Mouse (Mus musculus) neural tube, embryonic 15.5 days (tissue): Measurements from ENCODE around the gene Egf. TPM values are rescaled to one million over a fixed set of nuclear protein-coding genes. Genes with fewer than 3 reads are reported as not detected.
A peak's percentile ranks its signal among the peaks of the same experiment; 100 is the strongest.

Experiments used
- ATAC-seq: fragments of 200-750 bp; cut with Nextera tagmentation; 2 replicates; pipeline ENCODE4 v1.8.0; 2017; ENCODE audit warnings: mild to moderate bottlenecking, moderate TSS enrichment, moderate library complexity; ENCODE audit not compliant: low FRiP score
- H3K27ac ChIP-seq: fragments of 300-500 bp; sonication (generic); replicated peaks from 2 replicates; pipeline ENCODE4 v1.5.1; 2015; ENCODE audit warnings: mild to moderate bottlenecking, inconsistent platforms
- H3K27me3 ChIP-seq: fragments of 300-500 bp; sonication (generic); replicated peaks from 2 replicates; pipeline ENCODE4 v1.6.1; 2015; ENCODE audit warnings: inconsistent platforms
- H3K36me3 ChIP-seq: fragments of 300-500 bp; sonication (generic); 2 replicates; pipeline ENCODE4 v1.6.1; 2015; ENCODE audit warnings: inconsistent platforms
- H3K4me1 ChIP-seq: fragments of 300-500 bp; sonication (generic); 2 replicates; pipeline ENCODE4 v1.6.1; 2015; ENCODE audit warnings: inconsistent platforms
- H3K4me2 ChIP-seq: fragments of 300-500 bp; sonication (generic); 2 replicates; pipeline ENCODE4 v1.6.1; 2015; ENCODE audit warnings: inconsistent platforms, mild to moderate bottlenecking, moderate library complexity
- H3K4me3 ChIP-seq: fragments of 300-500 bp; sonication (generic); replicated peaks from 2 replicates; pipeline ENCODE4 v1.5.1; 2015; ENCODE audit warnings: mild to moderate bottlenecking, inconsistent platforms
- H3K9ac ChIP-seq: fragments of 300-500 bp; sonication (generic); replicated peaks from 2 replicates; pipeline ENCODE4 v1.6.1; 2015; ENCODE audit warnings: mild to moderate bottlenecking, inconsistent platforms
- H3K9me3 ChIP-seq: fragments of 300-500 bp; sonication (generic); replicated peaks from 2 replicates; pipeline ENCODE4 v1.6.1; 2016; ENCODE audit warnings: inconsistent platforms
- WGBS: fragments of 180-500 bp; shearing (Covaris S2); methylation state at CpG from one replicate; pipeline ENCODE4 v1.1.7; 2015; ENCODE audit warnings: mixed read lengths; 5-methylcytosine and 5-hydroxymethylcytosine counted together
- polyA plus RNA-seq: library from polyadenylated mRNA; unstranded; fragments of >200 nt; fragmentation: Nextera tagmentation; extraction: Ambion mirVana; gene quantifications from 2 replicates; pipeline ENCODE4 v1.2.1, GENCODE M21; 2015

The Egf gene
- polyA plus RNA-seq, 1 experiment from 2014 or later: 1.6 TPM

DNA sequence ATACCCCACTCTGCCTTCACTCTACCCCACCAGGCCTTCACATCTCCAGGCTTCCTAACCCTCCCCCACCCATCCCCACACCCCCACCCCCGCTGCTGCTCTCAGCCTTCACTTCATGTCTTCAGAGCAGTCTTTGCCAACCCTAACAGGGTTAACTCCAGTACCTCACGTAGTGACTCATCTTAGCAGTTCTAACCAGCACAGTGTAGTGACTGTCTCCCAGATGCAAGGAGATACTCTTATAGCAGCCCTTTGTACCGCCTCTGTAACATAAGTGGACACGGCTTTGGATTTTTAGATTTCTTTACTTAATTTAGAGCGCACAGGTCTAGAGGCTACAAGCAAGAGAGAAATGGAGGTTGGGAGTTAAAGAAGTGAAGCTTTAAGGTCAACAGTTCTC lies 106.5 kb downstream of the Egf start:
- ATAC-seq: no peak
- H3K9me3 ChIP-seq: no peaks in the 10 kb centered on the region
- no peak overlapping the region for H3K4me3 ChIP-seq
- no peaks in the 10 kb centered on the region for H3K36me3 ChIP-seq
- no peaks in the 10 kb centered on the region for H3K27me3 ChIP-seq
- H3K27ac ChIP-seq: no peak overlapping the region
- no peak overlapping the region for H3K4me2 ChIP-seq
- H3K4me1 ChIP-seq: peaks cover 12% of the 10 kb centered on the region; the same call in 1 of the 2 replicates
- WGBS: 84% methylated on average over 5 of the region's 5 CpGs
- H3K9ac ChIP-seq: no peak overlapping the region

DNA sequence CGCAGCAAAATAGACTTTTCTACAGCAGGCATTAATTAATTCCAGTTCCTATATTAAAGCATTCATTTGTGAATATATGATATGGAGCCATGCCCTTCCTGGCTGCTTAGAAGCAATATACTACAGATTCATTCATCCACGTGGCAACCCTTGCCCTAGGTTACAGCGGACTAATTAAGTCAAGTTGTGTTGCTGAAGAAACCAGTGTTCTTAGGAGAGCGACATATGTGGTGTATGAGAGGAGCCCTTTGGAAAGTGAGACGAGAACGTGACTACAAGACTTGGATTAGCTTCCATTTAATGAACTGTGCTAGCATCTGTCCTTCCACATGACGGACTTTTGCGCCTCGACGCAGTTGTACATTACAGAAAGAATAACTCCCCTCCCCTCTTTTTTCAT lies 107.8 kb downstream of the Egf start:
- no peaks in the 10 kb centered on the region for H3K27me3 ChIP-seq
- H3K4me1 ChIP-seq: peaks cover 12% of the 10 kb centered on the region; the same call in 1 of the 2 replicates
- H3K27ac ChIP-seq: no peak overlapping the region
- no peaks in the 10 kb centered on the region for H3K9me3 ChIP-seq
- ATAC-seq: no peak
- H3K36me3 ChIP-seq: no peaks in the 10 kb centered on the region
- H3K4me3 ChIP-seq: no peak overlapping the region
- H3K9ac ChIP-seq: no peak overlapping the region
- H3K4me2 ChIP-seq: no peak overlapping the region
- 70% methylated on average over 10 of the region's 10 CpGs for WGBS

GRCm38 (mm10) chr3:129646781-129647180 lies 108.3 kb downstream of the Egf start:
- ATAC-seq: no peak
- no peak overlapping the region for H3K27ac ChIP-seq
- no peaks in the 10 kb centered on the region for H3K36me3 ChIP-seq
- no peaks in the 10 kb centered on the region for H3K27me3 ChIP-seq
- H3K9me3 ChIP-seq: no peaks in the 10 kb centered on the region
- H3K4me3 ChIP-seq: no peak overlapping the region
- H3K4me1 ChIP-seq: peaks cover 12% of the 10 kb centered on the region; the same call in 1 of the 2 replicates
- WGBS: 73% methylated on average over 5 of the region's 5 CpGs
- H3K4me2 ChIP-seq: no peak overlapping the region
- H3K9ac ChIP-seq: no peak overlapping the region

- H3K36me3 ChIP-seq: no peaks in the 10 kb centered on the region
- no peak overlapping the region for H3K9ac ChIP-seq
- no peaks in the 10 kb centered on the region for H3K9me3 ChIP-seq
- ATAC-seq: no peak
- no peak overlapping the region for H3K27ac ChIP-seq
- H3K27me3 ChIP-seq: no peaks in the 10 kb centered on the region
- WGBS: 49% methylated on average over 3 of the region's 3 CpGs
- no peak overlapping the region for H3K4me2 ChIP-seq
- no peak overlapping the region for H3K4me3 ChIP-seq
- peaks cover 14% of the 10 kb centered on the region for H3K4me1 ChIP-seq
These were observed 109.7 kb downstream of the Egf start for GRCm38 (mm10) chr3:129645409-129645808.

DNA sequence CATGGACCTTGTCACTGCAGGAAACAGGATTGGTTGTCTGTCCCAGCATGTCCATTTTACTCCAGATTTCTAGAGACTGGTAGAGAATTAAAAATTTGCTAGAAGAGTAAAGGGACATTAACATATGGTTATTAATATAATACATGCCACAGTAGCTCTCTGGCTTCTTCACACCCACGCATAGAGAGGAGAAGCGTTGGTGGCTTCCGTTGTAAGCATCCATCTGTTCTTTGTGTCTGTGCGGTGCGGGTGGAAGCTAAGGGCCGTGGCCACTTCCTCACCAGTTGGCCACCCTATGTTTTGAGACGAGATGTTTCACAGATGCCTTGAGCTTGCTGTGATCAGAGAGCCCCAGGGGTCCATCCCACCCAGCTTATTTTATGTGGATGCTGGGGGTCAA lies 113.5 kb downstream of the Egf start:
- Histone ChIP-seq H3K4me3 (no peak overlapping the region), H3K9me3 (no peaks in the 10 kb centered on the region), H3K36me3 (0 out of 2 replicates have a peak, but pooled peaks cover 2% of the 10 kb centered on the region), H3K27ac (no peak overlapping the region), H3K9ac (no peak overlapping the region), H3K4me1 (peaks cover 8% of the 10 kb centered on the region), H3K4me2 (no peak overlapping the region), H3K27me3 (no peaks in the 10 kb centered on the region)
- no peak for ATAC-seq
- 89% methylated on average over 7 of the region's 7 CpGs for WGBS

GRCm38 (mm10) chr3:129640211-129641000 lies 114.7 kb downstream of the Egf start:
- Histone ChIP-seq H3K36me3 (0 out of 2 replicates have a peak, but pooled peaks cover 2% of the 10 kb centered on the region), H3K4me3 (no peak overlapping the region), H3K9ac (no peak overlapping the region), H3K4me1 (peaks cover 5% of the 10 kb centered on the region), H3K27ac (peak overlapping the region; percentile 67), H3K4me2 (no peak overlapping the region), H3K27me3 (no peaks in the 10 kb centered on the region), H3K9me3 (no peaks in the 10 kb centered on the region)
- 56% methylated on average over 10 of the region's 10 CpGs for WGBS
- peak; percentile 81 for ATAC-seq

- H3K4me3 ChIP-seq: no peak overlapping the region
- WGBS: 75% methylated on average over 5 of the region's 5 CpGs
- H3K4me1 ChIP-seq: peaks cover 5% of the 10 kb centered on the region; the same call in 1 of the 2 replicates
- H3K27me3 ChIP-seq: no peaks in the 10 kb centered on the region
- H3K4me2 ChIP-seq: no peak overlapping the region
- peak overlapping the region; percentile 67 for H3K27ac ChIP-seq
- H3K36me3 ChIP-seq: 0 out of 2 replicates have a peak, but pooled peaks cover 2% of the 10 kb centered on the region
- ATAC-seq: no peak
- H3K9me3 ChIP-seq: no peaks in the 10 kb centered on the region
- no peak overlapping the region for H3K9ac ChIP-seq
These were observed 115.4 kb downstream of the Egf start for GRCm38 (mm10) chr3:129639701-129640100.

- H3K9ac ChIP-seq: no peak overlapping the region
- H3K4me2 ChIP-seq: no peak overlapping the region
- no peak overlapping the region for H3K4me3 ChIP-seq
- H3K4me1 ChIP-seq: peaks cover 5% of the 10 kb centered on the region; the same call in 1 of the 2 replicates
- no peaks in the 10 kb centered on the region for H3K27me3 ChIP-seq
- H3K27ac ChIP-seq: no peak overlapping the region
- ATAC-seq: no peak
- H3K36me3 ChIP-seq: 0 out of 2 replicates have a peak, but pooled peaks cover 5% of the 10 kb centered on the region
- 92% methylated on average over 6 of the region's 6 CpGs for WGBS
- no peaks in the 10 kb centered on the region for H3K9me3 ChIP-seq
These were observed 117.7 kb downstream of the Egf start for GRCm38 (mm10) chr3:129637446-129637845.

DNA sequence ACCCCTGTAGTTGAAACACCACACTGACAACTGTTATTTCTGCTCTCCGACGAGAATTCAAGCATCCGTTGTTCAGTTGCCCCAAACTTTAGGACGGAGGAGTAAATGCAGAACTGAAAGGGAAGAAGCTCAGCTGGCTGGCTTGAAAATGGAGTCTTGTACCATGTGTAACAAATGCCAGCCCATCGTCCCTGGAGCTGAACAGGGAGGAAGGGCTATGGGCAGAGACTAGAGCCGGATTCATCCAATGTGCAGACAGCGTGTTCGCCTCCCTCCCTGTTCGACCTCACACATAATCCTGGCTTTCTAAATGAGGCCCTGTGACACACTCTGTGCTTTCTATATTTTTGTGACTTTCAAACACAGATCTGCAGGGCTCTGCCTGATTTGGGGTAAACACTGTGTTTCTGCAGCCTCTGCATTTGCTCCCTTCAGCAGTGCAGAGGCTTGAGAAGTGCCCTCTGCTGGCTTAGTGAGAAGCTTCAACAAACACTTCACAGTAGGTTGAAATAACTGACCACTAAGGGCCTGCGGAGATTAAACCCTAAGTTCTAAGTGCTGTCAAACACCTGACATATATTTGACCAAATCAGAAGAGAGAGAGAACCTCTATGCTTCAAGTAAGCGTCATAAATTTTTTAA lies 120.7 kb downstream of the Egf start:
- no peak overlapping the region; the same call in 1 of the 2 replicates for H3K27ac ChIP-seq
- peak; percentile 75 for ATAC-seq

GRCm38 (mm10) chr3:129633518-129633917 lies 121.6 kb downstream of the Egf start:
- Histone ChIP-seq H3K4me3 (no peak overlapping the region), H3K9me3 (no peaks in the 10 kb centered on the region), H3K27ac (no peak overlapping the region), H3K9ac (no peak overlapping the region), H3K4me1 (no peaks in the 10 kb centered on the region), H3K4me2 (no peak overlapping the region), H3K27me3 (no peaks in the 10 kb centered on the region), H3K36me3 (peaks cover 9% of the 10 kb centered on the region; the same call in 1 of the 2 replicates)
- WGBS: 84% methylated on average over 8 of the region's 8 CpGs
- ATAC-seq: no peak

More for the DNA sequence above, 120.7 kb downstream of the Egf start:
- Histone ChIP-seq H3K4me2 (no peak overlapping the region), H3K9ac (no peak overlapping the region), H3K27me3 (no peaks in the 10 kb centered on the region), H3K4me3 (no peak overlapping the region), H3K9me3 (no peaks in the 10 kb centered on the region), H3K4me1 (no peaks in the 10 kb centered on the region), H3K36me3 (peaks cover 9% of the 10 kb centered on the region; the same call in 1 of the 2 replicates)
- WGBS: 90% methylated on average over 11 of the region's 11 CpGs

GRCm38 (mm10) chr3:129631857-129632256 lies 123.3 kb downstream of the Egf start:
- Histone ChIP-seq H3K9ac (no peak overlapping the region), H3K36me3 (peaks cover 7% of the 10 kb centered on the region; the same call in 1 of the 2 replicates), H3K9me3 (no peaks in the 10 kb centered on the region), H3K4me3 (no peak overlapping the region), H3K27me3 (no peaks in the 10 kb centered on the region), H3K27ac (no peak overlapping the region), H3K4me2 (no peak overlapping the region), H3K4me1 (no peaks in the 10 kb centered on the region)
- no peak for ATAC-seq
- WGBS: 89% methylated on average over 5 of the region's 5 CpGs

DNA sequence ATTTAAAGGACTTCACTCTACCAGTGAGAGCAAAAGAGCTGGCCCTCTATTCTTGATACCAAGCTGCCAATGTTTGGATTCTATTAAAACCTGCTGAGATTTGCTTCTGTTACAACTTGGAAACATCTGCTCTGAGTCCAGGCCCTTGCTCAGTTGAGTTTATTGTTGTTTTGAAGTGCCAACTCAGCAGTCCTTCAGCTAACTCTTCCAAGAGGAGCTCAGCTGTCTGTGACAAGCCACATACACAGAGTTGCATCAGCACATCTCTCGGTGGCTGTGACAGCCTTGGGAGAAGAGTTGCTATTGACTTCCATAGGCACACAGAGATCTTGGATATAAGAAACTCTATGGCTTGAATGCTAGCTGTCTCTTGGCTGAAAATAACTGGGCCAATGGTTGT lies 124.1 kb downstream of the Egf start:
- Histone ChIP-seq H3K27ac (no peak overlapping the region), H3K9ac (no peak overlapping the region), H3K4me1 (no peaks in the 10 kb centered on the region), H3K4me2 (no peak overlapping the region), H3K27me3 (no peaks in the 10 kb centered on the region), H3K4me3 (no peak overlapping the region), H3K9me3 (no peaks in the 10 kb centered on the region), H3K36me3 (peaks cover 7% of the 10 kb centered on the region; the same call in 1 of the 2 replicates)
- 58% methylated on average over 1 of the region's 1 CpGs for WGBS
- no peak for ATAC-seq
